Mouse (Mus musculus): ENCODE data around the gene Nat8f7. TPM values are rescaled to one million over a fixed set of nuclear protein-coding genes. Genes with fewer than 3 reads are reported as not detected.
"Not testable (repeated sequence)": the region's sequence is repeated elsewhere in the genome, so short reads cannot be mapped to it uniquely, and the experiment has no call there.

The Nat8f7 gene
- total RNA-seq (2015; ENCODE audit: low replicate concordance) (not detected in 2 replicates), total RNA-seq (2017; ENCODE audit: low replicate concordance) (not detected in 2 replicates)

GRCm38 (mm10) chr6:85713105-85713504 lies at the start of gene Nat8f7:
Gene Nat8f7 (minus strand): TSS chr6:85713205.
- not testable (repeated sequence) for ATAC-seq (replicated peaks; ENCODE audit: low FRiP score, poor library complexity, severe bottlenecking)

DNA sequence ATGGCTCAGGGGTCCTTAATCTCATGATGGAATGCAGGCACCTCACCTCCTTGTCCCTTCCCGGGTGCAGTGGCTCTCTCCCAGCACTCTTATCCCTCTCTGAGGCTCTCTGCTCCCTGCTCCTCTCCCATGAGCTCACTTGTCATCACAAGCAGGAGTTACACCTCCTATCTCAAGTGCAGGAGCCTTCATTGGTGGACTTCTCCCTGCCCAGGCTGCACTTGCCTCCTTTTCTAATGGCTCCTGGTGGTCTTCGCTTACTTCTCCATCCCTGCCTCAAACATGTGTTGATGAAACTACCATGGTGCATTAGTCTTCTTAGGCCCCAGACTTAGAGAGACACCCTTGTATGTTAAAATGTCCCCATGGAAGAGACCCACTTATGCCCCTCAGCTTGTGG lies 49.7 kb upstream of the Nat8f7 start:
- ATAC-seq (replicated peaks; ENCODE audit: low FRiP score, poor library complexity, severe bottlenecking): not testable (repeated sequence)

- not testable (repeated sequence) for ATAC-seq (replicated peaks; ENCODE audit: low FRiP score, poor library complexity, severe bottlenecking)
Observed at GRCm38 (mm10) chr6:85755705-85756249, 42.8 kb upstream of the Nat8f7 start.

- ATAC-seq (replicated peaks; ENCODE audit: low FRiP score, poor library complexity, severe bottlenecking): not testable (repeated sequence)
Observed at GRCm38 (mm10) chr6:85709607-85710006, 3.4 kb downstream of the Nat8f7 start.

DNA sequence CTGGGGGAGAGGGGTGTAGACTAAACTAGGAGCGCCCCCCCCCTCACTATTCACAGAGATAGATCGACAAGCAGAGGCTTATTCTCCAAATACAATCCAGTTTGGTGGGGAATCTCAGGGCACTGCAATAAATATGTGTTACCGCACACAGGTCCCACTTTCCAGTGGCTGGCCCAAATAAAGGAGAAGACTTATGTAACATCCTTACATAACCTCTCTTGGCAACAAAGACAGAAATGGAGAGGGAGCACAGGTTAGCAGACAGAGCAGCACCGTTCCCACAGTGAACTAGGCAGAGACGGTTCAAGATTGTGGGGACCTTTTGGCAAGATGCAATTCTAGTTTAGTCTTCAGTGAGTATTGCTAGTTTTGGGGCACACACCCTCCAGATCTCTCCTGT lies 3.8 kb downstream of the Nat8f7 start:
- ATAC-seq (replicated peaks; ENCODE audit: low FRiP score, poor library complexity, severe bottlenecking): not testable (repeated sequence)

GRCm38 (mm10) chr6:85701943-85702342 lies 11.1 kb downstream of the Nat8f7 start:
- not testable (repeated sequence) for ATAC-seq (replicated peaks; ENCODE audit: low FRiP score, poor library complexity, severe bottlenecking)

Other genes with a start within 250 kb of the Nat8f7 start
- not detected in 2 replicates for gene Fbxo41, start 210.2 kb downstream of the Nat8f7 start, total RNA-seq (2015; ENCODE audit: low replicate concordance)
- not detected in 2 replicates for gene Fbxo41, start 210.2 kb downstream of the Nat8f7 start, total RNA-seq (2017; ENCODE audit: low replicate concordance)
- not detected in 2 replicates for gene Egr4, start 199.6 kb downstream of the Nat8f7 start, total RNA-seq (2015; ENCODE audit: low replicate concordance)
- gene Egr4, start 199.6 kb downstream of the Nat8f7 start, total RNA-seq (2017; ENCODE audit: low replicate concordance): not detected in 2 replicates
- gene Alms1, start 125.7 kb downstream of the Nat8f7 start, total RNA-seq (2015; ENCODE audit: low replicate concordance): 14.8 and 22.4 TPM in 2 replicates
- gene Alms1, start 125.7 kb downstream of the Nat8f7 start, total RNA-seq (2017; ENCODE audit: low replicate concordance): 22.8 and 24.5 TPM in 2 replicates
- gene Nat8f3, start 52.5 kb upstream of the Nat8f7 start, total RNA-seq (2015; ENCODE audit: low replicate concordance): not detected in 2 replicates
- not detected in 2 replicates for gene Nat8f3, start 52.5 kb upstream of the Nat8f7 start, total RNA-seq (2017; ENCODE audit: low replicate concordance)
- not detected in 2 replicates for gene Nat8f6, start 107.7 kb upstream of the Nat8f7 start, total RNA-seq (2015; ENCODE audit: low replicate concordance)
- gene Nat8f6, start 107.7 kb upstream of the Nat8f7 start, total RNA-seq (2017; ENCODE audit: low replicate concordance): 1.3 TPM in 1 of 2 replicates, not detected in the other
- not detected in 2 replicates for gene Nat8f5, start 107.8 kb upstream of the Nat8f7 start, total RNA-seq (2015; ENCODE audit: low replicate concordance)
- gene Nat8f5, start 107.8 kb upstream of the Nat8f7 start, total RNA-seq (2017; ENCODE audit: low replicate concordance): not detected in 2 replicates
- not detected in 2 replicates for gene Nat8, start 118.9 kb upstream of the Nat8f7 start, total RNA-seq (2015; ENCODE audit: low replicate concordance)
- not detected in 2 replicates for gene Nat8, start 118.9 kb upstream of the Nat8f7 start, total RNA-seq (2017; ENCODE audit: low replicate concordance)
- not detected in 2 replicates for gene Nat8f2, start 156.0 kb upstream of the Nat8f7 start, total RNA-seq (2015; ENCODE audit: low replicate concordance)
- not detected in 2 replicates for gene Nat8f2, start 156.0 kb upstream of the Nat8f7 start, total RNA-seq (2017; ENCODE audit: low replicate concordance)
- gene Nat8f4, start 191.7 kb upstream of the Nat8f7 start, total RNA-seq (2015; ENCODE audit: low replicate concordance): not detected in 2 replicates
- gene Nat8f4, start 191.7 kb upstream of the Nat8f7 start, total RNA-seq (2017; ENCODE audit: low replicate concordance): 0.56 TPM in 1 of 2 replicates, not detected in the other
- 7.3 and 10.4 TPM in 2 replicates for gene Tprkb, start 198.7 kb upstream of the Nat8f7 start, total RNA-seq (2015; ENCODE audit: low replicate concordance)
- 4.3 and 11.9 TPM in 2 replicates for gene Tprkb, start 198.7 kb upstream of the Nat8f7 start, total RNA-seq (2017; ENCODE audit: low replicate concordance)
- not detected in 2 replicates for gene Nat8f1, start 202.5 kb upstream of the Nat8f7 start, total RNA-seq (2015; ENCODE audit: low replicate concordance)
- gene Nat8f1, start 202.5 kb upstream of the Nat8f7 start, total RNA-seq (2017; ENCODE audit: low replicate concordance): 0.42 and 4.8 TPM in 2 replicates
- gene Dusp11, start 248.5 kb upstream of the Nat8f7 start, total RNA-seq (2015; ENCODE audit: low replicate concordance): 64.8 and 77.0 TPM in 2 replicates
- gene Dusp11, start 248.5 kb upstream of the Nat8f7 start, total RNA-seq (2017; ENCODE audit: low replicate concordance): 34.7 and 35.2 TPM in 2 replicates

Measured in erythroblast, adult 5-6 weeks (primary cell).